Mouse (Mus musculus) embryonic facial prominence, embryonic 11.5 days (tissue): Measurements from ENCODE around the gene Immp2l. TPM values are rescaled to one million over a fixed set of nuclear protein-coding genes. Genes with fewer than 3 reads are reported as not detected.

Experiments used
- ATAC-seq: fragments of 200-750 bp; cut with Nextera tagmentation; replicated peaks from 2 replicates; pipeline ENCODE4 v1.8.0; 2017; ENCODE audit warnings: low read depth; ENCODE audit not compliant: insufficient number of reproducible peaks, low FRiP score, low TSS enrichment
- DNase-seq: peaks from one replicate; pipeline ENCODE4 v3.0.0-alpha.2; 2015; ENCODE audit warnings: low spot score
- H3K27ac ChIP-seq: fragments of 300-500 bp; sonication (generic); replicated peaks from 2 replicates; pipeline ENCODE4 v1.5.1; 2014; ENCODE audit warnings: mild to moderate bottlenecking, low read depth, low read length, control low read depth
- H3K27me3 ChIP-seq: fragments of 300-500 bp; sonication (generic); 2 replicates; pipeline ENCODE4 v1.6.1; 2014; ENCODE audit warnings: mild to moderate bottlenecking, low read length, moderate library complexity, mixed read lengths; ENCODE audit not compliant: control insufficient read depth, insufficient read depth
- H3K36me3 ChIP-seq: fragments of 300-500 bp; sonication (generic); replicated peaks from 2 replicates; pipeline ENCODE4 v1.6.1; 2014; ENCODE audit warnings: low read depth, mild to moderate bottlenecking, low read length, moderate library complexity, mixed read lengths; ENCODE audit not compliant: control insufficient read depth, insufficient read depth
- H3K4me1 ChIP-seq: fragments of 300-500 bp; sonication (generic); 2 replicates; pipeline ENCODE4 v1.6.1; 2014; ENCODE audit warnings: low read length, mixed read lengths; ENCODE audit not compliant: control insufficient read depth, insufficient read depth
- H3K4me2 ChIP-seq: fragments of 300-500 bp; sonication (generic); 2 replicates; pipeline ENCODE4 v1.6.1; 2014; ENCODE audit warnings: low read depth, mild to moderate bottlenecking, control low read depth, low read length, moderate library complexity
- H3K4me3 ChIP-seq: fragments of 300-500 bp; sonication (generic); 2 replicates; pipeline ENCODE4 v1.5.1; 2014; ENCODE audit warnings: low read depth, low read length, control low read depth
- H3K9ac ChIP-seq: fragments of 300-500 bp; sonication (generic); replicated peaks from 2 replicates; pipeline ENCODE4 v1.6.1; 2014; ENCODE audit warnings: mild to moderate bottlenecking, control low read depth, low read length
- H3K9me3 ChIP-seq: fragments of 300-500 bp; sonication (generic); replicated peaks from 2 replicates; pipeline ENCODE4 v1.6.1; 2016; ENCODE audit warnings: mild to moderate bottlenecking, low read length, inconsistent platforms, mixed read lengths; ENCODE audit not compliant: control insufficient read depth
- WGBS: fragments of 180-500 bp; shearing (Covaris S2); extraction: QIAGEN DNeasy Blood & Tissue Kit; methylation state at CpG from one replicate; pipeline ENCODE4 v1.1.7; 2014; 5-methylcytosine and 5-hydroxymethylcytosine counted together
- polyA plus RNA-seq: library from polyadenylated mRNA; unstranded; fragments of >200 nt; fragmentation: Nextera tagmentation; extraction: Ambion mirVana; gene quantifications from 2 replicates; pipeline ENCODE4 v1.2.1, GENCODE M21; 2014

Immp2l gene
- polyA plus RNA-seq, 1 experiment from 2014 or later: 10.4 TPM

DNA sequence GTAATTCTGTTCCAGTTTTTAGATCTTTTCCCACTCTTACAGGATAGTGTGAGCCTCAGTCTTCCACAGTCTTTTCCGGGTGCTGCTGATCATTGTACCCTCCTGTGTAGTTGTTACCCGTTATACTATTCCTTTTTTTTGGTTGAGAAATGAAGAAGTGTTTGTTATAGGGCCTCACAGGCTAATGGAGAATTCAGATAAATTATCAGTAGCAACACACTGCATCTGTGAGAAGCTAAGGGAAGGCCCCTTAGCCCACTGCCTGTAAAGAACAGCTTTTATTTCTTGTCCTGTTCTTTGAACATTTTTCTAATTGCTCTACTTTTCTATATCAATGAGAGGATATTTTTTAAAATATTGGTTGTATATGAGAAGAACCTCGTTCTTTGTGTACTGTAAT is 226.2 kb downstream of the Immp2l start:
- Histone ChIP-seq H3K4me2 (no peak overlapping the region), H3K36me3 (no peaks in the 10 kb centered on the region), H3K27ac (no peak overlapping the region), H3K4me1 (no peaks in the 10 kb centered on the region), H3K9ac (no peak overlapping the region), H3K27me3 (no peaks in the 10 kb centered on the region), H3K9me3 (no peaks in the 10 kb centered on the region), H3K4me3 (no peak overlapping the region)
- 88% methylated on average over 3 of the region's 3 CpGs for WGBS
- no peak for DNase-seq
- no peak for ATAC-seq

DNA sequence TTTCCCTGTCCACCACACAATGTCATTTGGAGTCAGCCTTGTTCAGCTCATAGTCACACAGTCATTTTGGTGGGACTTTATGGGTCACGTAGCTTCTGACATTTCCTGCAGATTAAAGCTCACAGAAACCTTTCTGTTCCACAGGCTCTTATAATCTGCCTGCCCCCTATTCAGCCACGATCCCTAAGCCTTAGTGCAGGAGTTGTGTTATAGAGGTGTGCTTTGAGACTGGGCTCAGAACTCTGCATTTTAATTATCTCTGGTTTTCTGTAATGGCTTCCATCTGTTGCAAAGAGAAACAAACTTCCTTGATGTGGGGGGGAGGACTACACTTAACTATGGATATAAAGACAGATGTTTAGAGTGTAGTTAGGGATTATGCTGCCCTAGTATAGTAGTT is 234.0 kb downstream of the Immp2l start:
- WGBS: 16% methylated on average over 2 of the region's 2 CpGs
- Histone ChIP-seq H3K4me1 (no peaks in the 10 kb centered on the region), H3K36me3 (no peaks in the 10 kb centered on the region), H3K27ac (no peak overlapping the region), H3K27me3 (no peaks in the 10 kb centered on the region), H3K4me3 (no peak overlapping the region), H3K4me2 (no peak overlapping the region), H3K9ac (no peak overlapping the region), H3K9me3 (no peaks in the 10 kb centered on the region)
- DNase-seq: peak; percentile 54
- ATAC-seq: peak; percentile 75; the same call in 1 of the 2 replicates

DNA sequence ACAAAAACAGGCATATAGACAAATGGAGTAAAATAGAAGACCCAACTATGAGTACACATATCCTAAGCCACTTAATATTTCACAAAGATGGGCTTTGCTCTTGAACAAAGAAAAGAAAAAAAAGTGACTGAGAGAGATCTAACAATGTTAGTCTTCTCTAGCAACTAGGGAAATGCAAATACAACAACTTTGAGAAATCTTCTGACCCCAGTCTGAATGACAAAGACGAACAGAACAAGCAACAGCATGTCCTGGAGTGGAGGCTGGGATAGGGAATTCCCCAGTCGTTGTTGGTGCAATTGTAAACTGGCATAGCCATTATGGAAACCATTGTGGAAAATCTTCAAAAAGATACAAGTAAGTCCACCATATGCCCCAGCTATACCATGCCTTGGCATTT is 235.7 kb downstream of the Immp2l start:
- WGBS: 70% methylated on average over 2 of the region's 2 CpGs
- Histone ChIP-seq H3K9ac (no peak overlapping the region), H3K4me3 (no peak overlapping the region), H3K4me1 (no peaks in the 10 kb centered on the region), H3K27me3 (no peaks in the 10 kb centered on the region), H3K27ac (no peak overlapping the region), H3K36me3 (no peaks in the 10 kb centered on the region), H3K4me2 (no peak overlapping the region), H3K9me3 (no peaks in the 10 kb centered on the region)
- DNase-seq (no peak), ATAC-seq (no peak)

- H3K9ac ChIP-seq: no peak overlapping the region
- H3K4me1 ChIP-seq: no peaks in the 10 kb centered on the region
- WGBS: 90% methylated on average over 8 of the region's 8 CpGs
- no peak overlapping the region for H3K4me2 ChIP-seq
- no peaks in the 10 kb centered on the region for H3K9me3 ChIP-seq
- H3K4me3 ChIP-seq: no peak overlapping the region
- no peak overlapping the region for H3K27ac ChIP-seq
- H3K36me3 ChIP-seq: no peaks in the 10 kb centered on the region
- no peak for ATAC-seq
- DNase-seq: no peak
- no peaks in the 10 kb centered on the region for H3K27me3 ChIP-seq
Observed at GRCm38 (mm10) chr12:41274136-41274535, 250.2 kb downstream of the Immp2l start.

DNA sequence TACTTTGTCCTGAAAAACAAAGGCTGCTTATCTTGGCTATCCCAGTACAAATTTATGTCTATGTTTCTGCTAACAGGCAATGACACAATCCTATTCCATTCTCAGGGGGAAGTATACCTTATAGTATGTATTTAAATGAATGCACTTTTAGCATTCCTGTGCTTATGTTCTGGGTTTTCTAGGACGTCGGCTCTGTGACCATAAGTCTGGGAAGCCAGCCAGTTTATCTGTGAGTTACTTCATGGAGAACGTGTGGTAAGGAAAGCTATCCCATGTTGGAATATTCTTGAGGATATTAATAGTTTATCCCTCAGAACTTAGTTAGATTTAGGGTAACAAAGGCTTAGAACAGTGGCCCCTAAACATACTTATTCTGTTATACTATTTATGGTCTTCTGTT is 251.5 kb downstream of the Immp2l start:
- no peaks in the 10 kb centered on the region for H3K4me1 ChIP-seq
- H3K9ac ChIP-seq: no peak overlapping the region
- H3K27me3 ChIP-seq: no peaks in the 10 kb centered on the region
- H3K4me2 ChIP-seq: no peak overlapping the region
- no peak overlapping the region for H3K27ac ChIP-seq
- no peaks in the 10 kb centered on the region for H3K9me3 ChIP-seq
- H3K36me3 ChIP-seq: no peaks in the 10 kb centered on the region
- WGBS: 78% methylated on average over 3 of the region's 3 CpGs
- DNase-seq (no peak), ATAC-seq (no peak)
- no peak overlapping the region for H3K4me3 ChIP-seq

- no peak overlapping the region for H3K27ac ChIP-seq
- ATAC-seq (no peak), DNase-seq (no peak)
- H3K4me1 ChIP-seq: no peaks in the 10 kb centered on the region
- no peaks in the 10 kb centered on the region for H3K36me3 ChIP-seq
- H3K4me2 ChIP-seq: no peak overlapping the region
- WGBS: 93% methylated on average over 1 of the region's 1 CpGs
- no peaks in the 10 kb centered on the region for H3K9me3 ChIP-seq
- no peak overlapping the region for H3K9ac ChIP-seq
- H3K4me3 ChIP-seq: no peak overlapping the region
- no peaks in the 10 kb centered on the region for H3K27me3 ChIP-seq
Observed at GRCm38 (mm10) chr12:41277896-41278295, 254.0 kb downstream of the Immp2l start.

DNA sequence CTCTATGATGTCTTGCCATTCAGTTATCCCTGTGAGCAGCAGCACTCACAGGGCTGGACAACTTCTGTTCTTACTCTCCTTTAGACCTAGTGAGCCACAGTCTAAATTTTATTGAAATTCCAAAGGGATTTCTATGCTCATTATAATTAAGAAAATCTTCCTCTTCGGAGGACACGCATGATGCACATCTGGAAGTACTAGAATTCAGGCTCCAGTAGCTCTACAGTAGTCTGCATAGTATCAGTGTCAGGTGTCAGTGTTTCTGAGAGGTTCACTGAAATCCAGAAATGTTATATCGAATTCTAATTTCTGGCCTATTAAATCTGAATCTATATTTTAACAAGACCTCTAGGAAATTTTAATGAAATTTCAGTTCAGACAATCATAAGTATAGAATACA is 265.2 kb downstream of the Immp2l start:
- peak; percentile 72; the same call in 1 of the 2 replicates for ATAC-seq
- no peak overlapping the region for H3K9ac ChIP-seq
- H3K27ac ChIP-seq: no peak overlapping the region
- H3K36me3 ChIP-seq: no peaks in the 10 kb centered on the region
- DNase-seq: peak; percentile 64
- WGBS: 45% methylated on average over 3 of the region's 3 CpGs
- no peaks in the 10 kb centered on the region for H3K27me3 ChIP-seq
- no peaks in the 10 kb centered on the region for H3K9me3 ChIP-seq
- no peaks in the 10 kb centered on the region for H3K4me1 ChIP-seq
- no peak overlapping the region for H3K4me2 ChIP-seq
- H3K4me3 ChIP-seq: no peak overlapping the region

GRCm38 (mm10) chr12:41307015-41307414 is 283.1 kb downstream of the Immp2l start:
- H3K27ac ChIP-seq: no peak overlapping the region
- no peaks in the 10 kb centered on the region for H3K4me1 ChIP-seq
- 71% methylated on average over 3 of the region's 3 CpGs for WGBS
- H3K9ac ChIP-seq: no peak overlapping the region
- no peaks in the 10 kb centered on the region for H3K27me3 ChIP-seq
- no peaks in the 10 kb centered on the region for H3K36me3 ChIP-seq
- no peaks in the 10 kb centered on the region for H3K9me3 ChIP-seq
- no peak overlapping the region for H3K4me2 ChIP-seq
- H3K4me3 ChIP-seq: no peak overlapping the region
- no peak for DNase-seq
- no peak for ATAC-seq
